Mouse (Mus musculus): ENCODE data around the gene Gpr161. TPM values are rescaled to one million over a fixed set of nuclear protein-coding genes. Genes with fewer than 3 reads are reported as not detected.

Gene Gpr161
- polyA plus RNA-seq, 1 experiment: not detected

GRCm38 (mm10) chr1:165363271-165363670 is 67.7 kb downstream of the Gpr161 start:
- Histone ChIP-seq H3K4me1 (ENCODE audit: control insufficient read depth) (no peaks in the 10 kb centered on the region), H3K9me3 (ENCODE audit: control insufficient read depth, low read length) (no peaks in the 10 kb centered on the region), H3K4me3 (replicated peaks) (no peak overlapping the region), H3K36me3 (ENCODE audit: control insufficient read depth) (peaks cover 25% of the 10 kb centered on the region), H3K27me3 (ENCODE audit: control insufficient read depth) (no peaks in the 10 kb centered on the region)
- TF ChIP-seq GATA1 (IDR thresholded peaks at IDR 0.05; ENCODE audit: low read length): no peak
- no peak for TF ChIP-seq TAL1 (IDR thresholded peaks at IDR 0.05; ENCODE audit: low read length)

DNA sequence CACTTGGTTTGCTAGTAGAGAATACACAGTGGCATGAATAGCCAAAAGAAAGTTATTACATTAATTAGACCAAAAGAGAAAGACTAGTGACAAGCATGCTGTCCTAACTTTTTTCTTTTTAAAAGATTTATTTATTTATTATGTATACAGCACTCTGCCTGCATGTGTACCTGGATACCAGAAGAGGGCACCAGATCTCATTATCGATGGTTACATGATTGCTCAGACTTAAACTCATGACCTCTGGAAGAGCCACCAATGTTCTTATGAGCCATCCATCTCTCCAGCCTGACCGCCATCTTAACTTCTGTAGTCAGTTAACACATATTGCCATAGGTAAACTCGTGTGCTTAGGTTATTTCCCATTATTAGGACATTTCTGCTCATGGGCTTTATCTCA is 69.5 kb downstream of the Gpr161 start:
- H3K4me1 ChIP-seq (ENCODE audit: control insufficient read depth): no peaks in the 10 kb centered on the region
- no peak for TF ChIP-seq GATA1 (IDR thresholded peaks at IDR 0.05; ENCODE audit: low read length)
- TF ChIP-seq TAL1 (IDR thresholded peaks at IDR 0.05; ENCODE audit: low read length): no peak
- H3K4me3 ChIP-seq (replicated peaks): no peak overlapping the region
- H3K36me3 ChIP-seq (ENCODE audit: control insufficient read depth): peaks cover 32% of the 10 kb centered on the region
- H3K9me3 ChIP-seq (ENCODE audit: control insufficient read depth, low read length): no peaks in the 10 kb centered on the region
- no peaks in the 10 kb centered on the region for H3K27me3 ChIP-seq (ENCODE audit: control insufficient read depth)

GRCm38 (mm10) chr1:165370990-165371389 is 75.4 kb downstream of the Gpr161 start:
- Histone ChIP-seq H3K9me3 (ENCODE audit: control insufficient read depth, low read length) (no peaks in the 10 kb centered on the region), H3K27me3 (ENCODE audit: control insufficient read depth) (no peaks in the 10 kb centered on the region), H3K36me3 (ENCODE audit: control insufficient read depth) (peaks cover 39% of the 10 kb centered on the region), H3K4me1 (ENCODE audit: control insufficient read depth) (no peaks in the 10 kb centered on the region), H3K4me3 (replicated peaks) (no peak overlapping the region)
- TF ChIP-seq TAL1 (IDR thresholded peaks at IDR 0.05; ENCODE audit: low read length): no peak
- no peak for TF ChIP-seq GATA1 (IDR thresholded peaks at IDR 0.05; ENCODE audit: low read length)

DNA sequence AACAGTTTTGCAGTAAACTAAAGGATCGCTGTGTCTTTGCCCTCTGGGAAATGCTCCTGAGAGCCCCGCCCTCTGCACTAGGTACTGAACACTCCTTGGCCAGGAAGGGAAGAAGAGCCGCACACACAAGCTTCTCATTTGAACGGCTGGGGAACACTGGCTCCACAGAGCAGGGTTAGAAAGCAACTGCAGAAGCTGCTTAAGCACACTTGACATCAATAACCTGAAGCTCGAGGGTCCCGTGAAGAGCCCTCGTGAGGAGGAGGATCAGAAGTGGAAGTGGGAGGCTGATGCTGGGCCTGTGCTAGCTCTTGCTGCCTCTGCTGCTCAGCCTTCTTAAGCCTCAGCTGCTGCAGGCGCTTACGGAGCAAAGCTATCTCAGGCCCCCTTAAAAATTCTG is 78.2 kb downstream of the Gpr161 start:
- Histone ChIP-seq H3K27me3 (ENCODE audit: control insufficient read depth) (no peaks in the 10 kb centered on the region), H3K4me1 (ENCODE audit: control insufficient read depth) (peaks cover 9% of the 10 kb centered on the region), H3K9me3 (ENCODE audit: control insufficient read depth, low read length) (no peaks in the 10 kb centered on the region), H3K36me3 (ENCODE audit: control insufficient read depth) (peaks cover 28% of the 10 kb centered on the region), H3K4me3 (replicated peaks) (no peak overlapping the region)
- no peak for TF ChIP-seq GATA1 (IDR thresholded peaks at IDR 0.05; ENCODE audit: low read length)
- no peak for TF ChIP-seq TAL1 (IDR thresholded peaks at IDR 0.05; ENCODE audit: low read length)

Other genes with a start within 250 kb of the Gpr161 start
- gene Tbx19, start 135.0 kb upstream of the Gpr161 start, polyA plus RNA-seq (2012): 0.01 TPM in 1 of 2 replicates, not detected in the other
- gene Sft2d2, start 101.4 kb upstream of the Gpr161 start, polyA plus RNA-seq (2012): 0.06 and 0.13 TPM in 2 replicates
- 1.1 and 1.2 TPM in 2 replicates for gene Tiprl, start 58.8 kb upstream of the Gpr161 start, polyA plus RNA-seq (2012)
- gene Dcaf6, start 164.7 kb downstream of the Gpr161 start, polyA plus RNA-seq (2012): 3.3 and 5.3 TPM in 2 replicates
- 41.8 and 45.7 TPM in 2 replicates for gene Mpc2, start 164.8 kb downstream of the Gpr161 start, polyA plus RNA-seq (2012)
- gene Adcy10, start 189.4 kb downstream of the Gpr161 start, polyA plus RNA-seq (2012): not detected in 2 replicates

Data from erythroblast, embryonic 14.5 days (primary cell).